ENCODE assay signal across 17 mouse cellular contexts in the genomic region with DNA sequence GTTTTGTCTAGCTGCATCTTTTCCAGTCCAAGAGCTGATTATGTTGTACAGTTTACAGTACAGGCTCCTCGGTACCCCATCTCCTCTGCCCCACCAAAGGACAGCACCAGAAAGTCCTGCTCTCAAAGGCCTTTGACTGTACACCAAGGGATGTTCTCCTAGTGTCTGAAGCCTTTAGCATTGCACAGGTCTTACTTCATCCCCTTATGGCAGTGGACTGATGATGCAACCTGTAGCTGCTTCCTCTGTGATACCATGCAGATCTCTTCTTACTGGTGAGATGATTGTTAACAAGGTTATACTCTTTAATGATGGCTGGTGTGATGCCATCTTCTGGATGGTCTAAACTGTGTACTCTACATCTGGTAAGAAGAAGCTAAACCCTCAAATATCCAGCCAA.
"Had no signal": no experiment of that assay in that cellular context is flagged by ENCODE, and none has a peak within 500 bp of the region (broad histone marks: within the 10 kb centered on the region; RNA-seq: fewer than 3 reads in every experiment).

No protein-coding gene starts in this region.

- H3K27me3 ChIP-seq: liver, embryonic 12.5 days; midbrain, embryonic 12.5 days; neural tube, embryonic 13.5 days; neural tube, embryonic 15.5 days had no signal

- ATAC-seq: liver, embryonic 12.5 days; midbrain, embryonic 16.5 days had no signal

- H3K4me3 ChIP-seq: liver, embryonic 12.5 days; midbrain, embryonic 10.5 days; midbrain, embryonic 12.5 days; neural tube, embryonic 13.5 days; neural tube, embryonic 15.5 days had no signal

- H3K4me2 ChIP-seq: liver, embryonic 12.5 days; lung, embryonic 14.5 days; midbrain, embryonic 12.5 days; neural tube, embryonic 13.5 days; neural tube, embryonic 15.5 days had no signal

- DNase-seq: lung, adult 18-20 months; lung, embryonic 14.5 days; lung, postnatal 10 days; lung, postnatal 4 days; midbrain, embryonic 14.5 days; retina, postnatal 1 day; right cerebral cortex, adult 18-20 months; right cerebral cortex, postnatal 25 days; thymus, adult 18-20 months; thymus, postnatal 14 days; thymus, postnatal 36 days had no signal

- H3K36me3 ChIP-seq: liver, embryonic 12.5 days; midbrain, embryonic 10.5 days; midbrain, embryonic 12.5 days; neural tube, embryonic 13.5 days; neural tube, embryonic 15.5 days had no signal
